Mouse (Mus musculus): ENCODE results near the gene Nyx. TPM values are rescaled to one million over a fixed set of nuclear protein-coding genes. Genes with fewer than 3 reads are reported as not detected.

Nyx gene
- polyA plus RNA-seq, 1 experiment from 2014 or later, result 0.05 TPM

Other genes with a start within 250 kb of the Nyx start
- 75.3 and 78.0 TPM in 2 replicates for gene Ddx3x, start 185.1 kb upstream of the Nyx start, polyA plus RNA-seq (2015; fragmentation: Nextera tagmentation; extraction: Ambion mirVana)
- gene Gpr34, start 166.0 kb downstream of the Nyx start, polyA plus RNA-seq (2015; fragmentation: Nextera tagmentation; extraction: Ambion mirVana), result 1.3 and 1.4 TPM in 2 replicates
- 0.15 and 0.17 TPM in 2 replicates for gene Gpr82, start 195.3 kb downstream of the Nyx start, polyA plus RNA-seq (2015; fragmentation: Nextera tagmentation; extraction: Ambion mirVana)

All from heart, embryonic 16.5 days (tissue).